Mouse (Mus musculus) kidney, adult 2 months (tissue): ENCODE data around the gene Hoxd8.
A peak's percentile ranks its signal among the peaks of the same experiment; 100 is the strongest.

ENCODE experiments used
- CTCF ChIP-seq: fragments of 200-500 bp; conservative IDR thresholded peaks from 2 replicates; pipeline ENCODE4 v1.5.1; 2011; ENCODE audit warnings: low read depth, mild to moderate bottlenecking, control low read depth, low read length, moderate library complexity, mixed read lengths; ENCODE audit not compliant: insufficient read depth, insufficient read length
- POLR2A ChIP-seq: fragments of 200-500 bp; IDR thresholded peaks from one replicate; pipeline ENCODE4 v1.6.1; 2011; ENCODE audit warnings: low read depth, low read length, control low read depth

DNA sequence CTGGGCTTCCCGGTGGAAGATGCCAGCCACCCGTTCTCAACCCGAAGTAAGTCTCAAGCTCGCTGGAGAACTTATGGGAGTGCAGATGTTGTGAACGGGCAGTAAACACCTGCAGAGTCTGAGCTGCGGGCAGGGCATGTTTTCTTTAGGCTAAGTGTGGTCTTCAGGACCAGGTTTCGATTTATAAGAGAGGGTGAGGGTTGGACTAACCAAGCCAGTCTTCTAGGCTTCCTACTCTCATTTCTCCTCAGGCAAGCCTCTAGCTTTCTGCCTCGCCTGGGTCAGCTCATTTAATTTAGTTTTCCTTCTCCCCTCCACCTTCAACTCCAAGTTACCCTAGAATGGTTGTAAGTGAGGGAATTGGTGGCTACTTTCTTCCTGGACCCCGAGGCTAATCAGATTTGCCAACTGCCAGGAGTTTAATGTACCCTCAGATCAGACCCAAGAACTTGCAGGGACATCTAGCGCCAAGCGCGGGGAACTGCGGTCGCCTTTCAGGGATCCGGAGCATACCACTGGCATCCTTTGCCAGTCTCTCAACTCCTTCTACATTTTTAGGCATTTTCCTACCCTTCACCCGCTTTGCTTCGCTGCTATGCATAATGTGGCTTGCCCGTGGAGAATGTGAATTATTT, 41.0 kb upstream of the Hoxd8 start:
- TF ChIP-seq POLR2A, result no peak
- TF ChIP-seq CTCF, result peak; percentile 66
